Mouse (Mus musculus) adrenal gland, postnatal 10 days (tissue): ENCODE measurements at regions not wholly inside any gene's neighbourhood (a gene's known extent, or its start where the extent isn't known, plus 50 kb on each side); places are given as distances from the start of the nearest gene placed in this dataset.

Experiments used
- DNase-seq: peaks from one replicate; pipeline ENCODE4 v3.0.0; 2021; ENCODE audit warnings: mixed read lengths

DNA sequence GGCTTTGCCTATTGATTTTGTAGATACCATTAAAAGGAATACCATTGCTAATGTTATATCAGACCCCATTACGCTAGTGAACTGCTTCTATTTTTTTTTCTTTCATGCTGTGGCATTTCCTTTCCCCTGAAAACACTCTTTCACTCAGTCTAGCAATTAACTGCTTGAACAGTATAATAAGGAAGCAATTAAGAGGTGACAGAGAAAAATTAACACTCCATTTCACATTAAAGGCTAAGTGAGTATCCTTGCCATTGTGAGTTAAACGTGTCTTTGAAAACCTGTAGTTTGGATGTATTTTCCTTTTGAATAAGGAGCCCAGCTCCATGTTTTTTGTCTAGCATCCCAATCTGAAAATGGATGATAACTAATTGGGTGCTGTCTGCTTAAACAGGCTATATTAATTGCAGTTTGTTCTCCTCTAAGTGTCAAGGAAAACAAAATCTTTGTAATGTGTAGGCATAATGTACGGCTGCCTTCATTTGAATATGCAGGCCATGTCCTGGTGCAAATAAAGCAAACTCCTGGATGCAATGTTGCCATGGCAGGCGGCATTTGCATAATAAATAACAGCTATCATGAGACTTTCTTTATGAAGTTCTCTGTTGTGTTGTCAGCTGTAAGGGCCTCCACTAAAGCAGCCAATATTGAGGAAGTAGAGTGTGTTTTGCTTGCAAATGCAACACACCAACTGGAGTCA is 423.3 kb downstream of the Zic3 start:
- DNase-seq = no peak

DNA sequence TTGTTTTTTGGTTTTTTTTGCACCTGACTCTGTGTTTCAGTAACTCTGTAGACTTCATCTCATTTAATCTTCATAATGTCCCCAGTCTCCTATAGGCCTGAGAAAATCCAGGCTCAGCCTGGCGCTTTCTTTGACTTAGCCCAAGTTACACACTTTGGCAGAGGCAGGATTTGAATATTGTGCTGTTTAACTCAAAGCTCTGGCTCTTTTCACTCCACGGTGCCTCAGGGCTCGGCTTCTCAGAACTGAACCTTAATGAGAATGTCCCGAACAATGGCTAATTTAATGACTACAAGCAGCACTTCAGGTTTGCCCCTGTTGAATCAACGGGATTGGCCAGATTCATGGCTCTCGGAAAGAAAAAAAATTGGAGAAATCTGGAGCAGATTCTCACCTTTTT is 425.1 kb downstream of the Zic3 start:
- DNase-seq = no peak

DNA sequence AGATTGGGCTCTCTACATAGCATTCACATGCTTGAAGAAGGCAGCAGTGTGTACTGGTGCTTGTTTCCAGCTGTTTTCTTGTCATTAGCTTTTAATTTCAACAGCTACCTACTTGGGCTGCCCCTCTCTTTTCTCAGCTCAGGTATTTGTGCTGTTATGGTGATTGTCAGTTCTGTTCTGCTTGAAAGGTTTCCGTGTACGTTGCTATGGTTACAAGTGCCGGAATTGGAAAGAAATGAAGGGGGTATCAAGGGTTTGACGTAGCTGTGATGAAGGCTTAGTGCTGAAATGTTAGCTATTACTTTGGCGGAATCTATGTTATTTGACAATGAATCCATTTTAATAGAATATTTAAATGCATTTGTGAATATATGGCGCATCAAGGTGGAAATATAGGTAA is 439.5 kb upstream of the 4930550L24Rik start:
- no peak for DNase-seq

DNA sequence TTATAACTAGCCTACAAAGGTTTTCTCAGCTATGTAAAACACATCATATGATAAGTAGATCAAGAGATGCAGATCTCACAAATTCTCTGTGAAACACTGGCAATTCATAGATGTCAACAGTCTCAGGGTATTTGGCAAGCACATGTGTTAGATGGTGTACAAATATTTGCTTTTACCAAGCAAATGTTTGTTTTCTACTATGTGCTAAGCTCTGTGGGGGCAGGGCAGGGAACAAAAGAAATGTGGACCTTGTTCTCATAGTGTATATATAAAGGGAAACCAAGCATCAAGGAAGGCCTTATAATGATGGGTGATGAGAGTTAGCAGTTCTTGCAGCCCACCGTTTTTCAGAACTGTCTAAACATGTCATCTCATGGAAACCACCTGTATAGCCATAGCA is 438.2 kb upstream of the 4930550L24Rik start:
- DNase-seq = no peak

DNA sequence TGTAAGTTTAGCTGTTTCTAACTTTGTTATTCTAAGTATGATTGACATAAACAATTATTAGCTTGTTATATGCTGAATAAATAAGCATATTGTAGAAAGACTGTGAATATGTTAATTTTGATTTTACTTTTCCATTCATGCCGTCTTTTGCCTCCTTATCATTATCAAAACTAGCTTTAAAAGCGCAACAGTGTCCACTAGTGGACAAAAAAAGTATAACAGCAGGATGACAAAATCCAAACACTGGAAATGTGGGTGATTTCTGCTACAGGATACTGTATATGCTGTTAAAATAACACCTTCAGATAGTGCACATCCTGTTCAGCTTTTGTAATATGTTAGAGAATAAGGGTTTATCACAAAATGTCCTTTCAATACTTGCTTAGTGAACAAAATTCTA is 418.3 kb upstream of the 4930550L24Rik start:
- DNase-seq = peak; percentile 13

DNA sequence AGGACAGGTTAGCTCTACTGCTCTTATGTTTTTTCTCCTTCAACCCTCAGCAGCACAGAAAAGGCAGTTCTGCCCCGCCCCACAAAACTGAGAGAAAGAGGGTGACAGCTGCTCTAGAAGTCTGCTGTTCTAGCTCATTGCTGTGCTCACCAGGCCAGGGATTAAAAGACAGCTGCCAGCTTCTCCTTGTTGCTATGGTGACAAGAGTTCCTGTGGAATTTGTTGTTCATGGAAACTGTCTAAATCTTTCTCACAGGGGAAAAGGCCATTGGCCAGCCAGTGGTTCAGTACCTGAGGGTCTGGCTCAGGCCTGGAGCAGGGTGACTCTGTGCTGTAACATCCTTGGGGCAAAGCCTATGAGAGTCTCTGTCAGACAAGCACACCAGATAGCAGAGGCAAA is 405.6 kb upstream of the 4930550L24Rik start:
- DNase-seq = no peak

DNA sequence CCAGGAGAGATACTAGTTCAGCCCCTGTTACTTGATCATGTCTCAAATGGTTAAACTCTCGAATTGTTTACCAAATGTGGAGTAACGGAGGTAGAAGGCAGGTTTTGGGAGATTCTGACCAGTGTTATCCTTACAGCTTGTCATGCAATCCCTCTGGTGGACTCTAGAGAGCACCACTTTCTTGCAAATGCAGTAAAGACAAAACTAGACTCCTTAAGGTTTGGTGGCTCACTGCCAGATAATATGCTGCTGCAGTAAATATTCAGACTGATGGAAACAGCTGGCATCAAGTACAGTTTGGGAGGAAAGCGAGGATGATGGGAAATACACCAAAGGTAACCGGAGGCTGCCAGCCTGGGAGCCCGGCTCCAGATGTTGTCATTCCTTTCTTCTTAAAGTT is 394.2 kb upstream of the 4930550L24Rik start:
- DNase-seq = no peak
